Mouse (Mus musculus) bone marrow, adult 2 months (tissue): ENCODE measurements around the gene Tcaf2.

Experiments used
- CTCF ChIP-seq: fragments of 200-500 bp; IDR thresholded peaks from 2 replicates; pipeline ENCODE4 v1.5.1; 2011; ENCODE audit warnings: low read length, control low read depth; ENCODE audit not compliant: control insufficient read depth, insufficient read depth
- POLR2A ChIP-seq: fragments of 200-500 bp; IDR thresholded peaks from 2 replicates; pipeline ENCODE4 v1.6.1; 2011; ENCODE audit warnings: low read depth, mild to moderate bottlenecking, control low read depth, low read length, borderline replicate concordance; ENCODE audit not compliant: control insufficient read depth

DNA sequence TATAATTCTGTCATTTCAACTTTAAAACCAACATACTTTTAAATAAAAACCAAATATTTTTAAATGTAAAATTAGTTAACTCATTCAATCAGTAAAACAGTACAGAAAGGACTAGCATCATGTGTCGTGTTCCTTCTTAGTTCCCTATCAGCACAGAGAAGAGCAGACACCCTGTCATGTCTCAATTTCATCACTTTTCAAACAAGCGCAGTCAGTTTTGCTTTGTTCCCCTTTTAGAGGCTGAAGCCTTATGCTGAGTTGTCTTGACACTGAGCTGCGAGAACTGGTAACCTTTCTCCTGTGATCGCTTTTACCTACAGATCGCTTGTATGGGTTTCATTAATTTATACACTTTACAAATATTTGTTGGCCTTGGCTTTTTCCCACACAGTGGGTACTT lies 10.7 kb downstream of the Tcaf2 start:
- no peak for TF ChIP-seq CTCF
- TF ChIP-seq POLR2A = no peak
